In the genomic region with DNA sequence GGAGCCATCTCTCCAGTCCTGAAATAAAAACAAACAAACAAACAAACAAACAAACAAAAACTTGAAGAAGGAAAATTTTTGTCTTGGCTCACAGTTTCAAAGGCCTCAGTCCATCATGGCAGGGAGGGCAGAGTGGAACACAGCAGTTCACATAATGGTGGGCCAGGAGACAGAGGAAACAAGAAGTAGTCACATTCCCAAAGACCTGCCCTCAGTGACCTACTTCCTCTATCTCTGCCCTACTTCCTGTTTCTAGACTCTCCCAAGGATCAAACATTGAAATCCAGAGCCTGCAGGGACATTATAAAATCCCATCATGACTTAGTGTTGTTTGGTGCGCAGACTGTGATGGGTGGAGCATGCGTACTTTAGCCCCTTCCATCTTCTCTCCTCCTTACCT, we compare ENCODE assay signal across 37 mouse cellular contexts. TPM values are rescaled to one million over a fixed set of nuclear protein-coding genes. Genes with fewer than 3 reads are reported as not detected.
"Had no signal": no experiment of that assay in that cellular context is flagged by ENCODE, and none has a peak within 500 bp of the region (broad histone marks: within the 10 kb centered on the region; RNA-seq: fewer than 3 reads in every experiment).

No protein-coding gene starts in this region.

- H3K4me1 ChIP-seq: heart, embryonic 10.5 days; heart, embryonic 12.5 days; heart, embryonic 13.5 days; heart, embryonic 15.5 days; hindbrain, embryonic 10.5 days; hindbrain, embryonic 12.5 days; hindbrain, embryonic 13.5 days; hindbrain, embryonic 15.5 days; intestine, embryonic 15.5 days had no signal

- DNase-seq: heart, postnatal 10 days; heart, postnatal 14 days; heart, postnatal 36 days; heart, postnatal 4 days; kidney, adult 11 months; kidney, adult 18-20 months; kidney, adult 2 months; kidney, adult 8-10 months; kidney, adult 9 months; kidney, postnatal 10 days; kidney, postnatal 14 days; kidney, postnatal 25 days; kidney, postnatal 36 days; kidney, postnatal 4 days; layer of hippocampus, adult 9-11 months; layer of hippocampus, postnatal 36 days had no signal

- H3K27ac ChIP-seq: heart, embryonic 10.5 days; heart, embryonic 13.5 days; heart, embryonic 15.5 days; hindbrain, embryonic 10.5 days; hindbrain, embryonic 12.5 days; hindbrain, embryonic 13.5 days; hindbrain, embryonic 14.5 days; hindbrain, embryonic 15.5 days; hindbrain, postnatal 0 days; intestine, embryonic 15.5 days; kidney, embryonic 15.5 days; kidney, postnatal 0 days; layer of hippocampus, adult 2 months; left cerebral cortex, adult 2 months had no signal

- H3K4me3 ChIP-seq: heart, embryonic 10.5 days; heart, embryonic 12.5 days; heart, embryonic 13.5 days; heart, embryonic 15.5 days; hindbrain, embryonic 10.5 days; hindbrain, embryonic 12.5 days; hindbrain, embryonic 13.5 days; hindbrain, embryonic 15.5 days; intestine, embryonic 15.5 days; kidney, embryonic 15.5 days; layer of hippocampus, adult 2 months; left cerebral cortex, adult 2 months had no signal

- H3K36me3 ChIP-seq: heart, embryonic 10.5 days; heart, embryonic 12.5 days; heart, embryonic 13.5 days; heart, embryonic 15.5 days; hindbrain, embryonic 10.5 days; hindbrain, embryonic 12.5 days; hindbrain, embryonic 13.5 days; hindbrain, embryonic 15.5 days; intestine, embryonic 15.5 days; kidney, embryonic 15.5 days had no signal

- H3K9ac ChIP-seq: heart, embryonic 12.5 days; heart, embryonic 13.5 days; heart, embryonic 15.5 days; hindbrain, embryonic 12.5 days; hindbrain, embryonic 13.5 days; hindbrain, embryonic 14.5 days; hindbrain, embryonic 15.5 days; intestine, embryonic 15.5 days; kidney, embryonic 15.5 days had no signal

- H3K27me3 ChIP-seq: heart, embryonic 12.5 days; heart, embryonic 13.5 days; hindbrain, embryonic 12.5 days; hindbrain, embryonic 13.5 days; hindbrain, embryonic 15.5 days; intestine, embryonic 15.5 days; kidney, embryonic 15.5 days had no signal

- ATAC-seq: hindbrain, embryonic 16.5 days; hindbrain, postnatal 0 days; inflammation-experienced regulatory T-cells, adult 6 months; intestine, embryonic 15.5 days; intestine, embryonic 16.5 days; intestine, postnatal 0 days had no signal

- H3K9me3 ChIP-seq: heart, embryonic 10.5 days; heart, embryonic 13.5 days; heart, embryonic 15.5 days; hindbrain, embryonic 12.5 days; hindbrain, embryonic 15.5 days; intestine, embryonic 15.5 days had no signal

RNA-seq across cellular contexts. Expression of a gene that starts 49.4 kb away (rescaled TPM):
- total RNA-seq: heart, postnatal 36 days had no signal
- polyA plus RNA-seq: heart, embryonic 11.5 days; heart, embryonic 12.5 days; inflammation-experienced regulatory T-cells, adult 6 months; kidney, embryonic 14.5 days had no signal

RNA-seq across cellular contexts. Expression of a gene that starts 56.5 kb away (rescaled TPM):
- total RNA-seq: hindbrain, postnatal 0 days had no signal
